23 mouse cellular contexts compared by ENCODE assay signal in the genomic region with DNA sequence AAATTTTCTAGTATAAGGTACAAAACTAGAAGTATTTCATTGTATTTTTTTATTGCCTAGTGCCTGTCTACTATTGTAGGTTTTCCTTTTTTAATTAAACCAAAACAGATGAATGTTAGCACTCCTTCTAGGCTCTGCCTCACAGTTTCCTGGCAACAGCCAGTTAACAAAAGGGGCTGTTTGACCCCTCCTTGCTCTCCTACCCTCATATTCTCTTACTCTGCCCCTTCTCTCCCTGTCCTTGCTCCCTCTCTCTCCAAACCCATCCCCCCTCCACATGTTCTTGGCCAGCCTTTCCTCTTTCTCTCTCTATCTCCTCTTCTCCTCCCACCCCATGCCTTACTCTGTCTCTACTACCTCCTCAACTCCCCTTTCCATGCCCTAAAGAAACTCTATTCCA. TPM values are rescaled to one million over a fixed set of nuclear protein-coding genes. Genes with fewer than 3 reads are reported as not detected.
DNase-seq lines count a peak whose midpoint lies in the region; ATAC-seq and TF ChIP-seq lines count a peak whose summit lies in the region.
"Had no signal": no experiment of that assay in that cellular context is flagged by ENCODE, and none has a peak within 500 bp of the region (broad histone marks: within the 10 kb centered on the region; RNA-seq: fewer than 3 reads in every experiment).

No protein-coding gene starts in this region.

- peaks cover 9% of the 10 kb centered on the region for H3K4me1 ChIP-seq in midbrain, embryonic 11.5 days (ENCODE audit: control insufficient read depth, insufficient read depth, low read length)
- no peaks in the 10 kb centered on the region for H3K4me1 ChIP-seq in midbrain, postnatal 0 days (ENCODE audit: insufficient read depth, low read length)
- peaks cover 13% of the 10 kb centered on the region for H3K4me1 ChIP-seq in embryonic facial prominence, embryonic 10.5 days
- H3K4me1 ChIP-seq in hindbrain, embryonic 13.5 days (replicated peaks): peaks cover 7% of the 10 kb centered on the region

- no peak overlapping the region for H3K4me3 ChIP-seq in midbrain, embryonic 11.5 days (ENCODE audit: low read depth, low read length)
- no peak overlapping the region for H3K4me3 ChIP-seq in midbrain, postnatal 0 days (ENCODE audit: low read depth, low read length)
- no peak overlapping the region for H3K4me3 ChIP-seq in embryonic facial prominence, embryonic 10.5 days
- H3K4me3 ChIP-seq in hindbrain, embryonic 13.5 days: no peak overlapping the region
- H3K4me3 ChIP-seq: gastrocnemius, adult 2 months; heart, embryonic 12.5 days; limb, embryonic 13.5 days; lung, embryonic 15.5 days; neural tube, embryonic 12.5 days had no signal

- H3K27me3 ChIP-seq in midbrain, embryonic 11.5 days (ENCODE audit: control insufficient read depth, insufficient read depth, low read length): no peaks in the 10 kb centered on the region
- no peaks in the 10 kb centered on the region for H3K27me3 ChIP-seq in midbrain, postnatal 0 days (ENCODE audit: insufficient read depth, low read length)
- H3K27me3 ChIP-seq in embryonic facial prominence, embryonic 10.5 days (replicated peaks; ENCODE audit: low read depth, poor library complexity, severe bottlenecking): no peaks in the 10 kb centered on the region
- H3K27me3 ChIP-seq in hindbrain, embryonic 13.5 days: no peaks in the 10 kb centered on the region
- H3K27me3 ChIP-seq: heart, embryonic 12.5 days; limb, embryonic 13.5 days; lung, embryonic 15.5 days; neural tube, embryonic 12.5 days had no signal

- DNase-seq in midbrain, embryonic 11.5 days (ENCODE audit: low spot score, missing footprints): no peak
- no peak for DNase-seq in midbrain, postnatal 0 days (ENCODE audit: low spot score)
- DNase-seq in embryo, embryonic 10.5 days (ENCODE audit: low spot score): peak; percentile 36
- no peak for DNase-seq in embryonic facial prominence, embryonic 10.5 days (ENCODE audit: low spot score)
- DNase-seq in cerebellum, adult 9-10 months: no peak
- no peak for DNase-seq in urinary bladder, postnatal 14 days (ENCODE audit: low spot score)
- no peak for DNase-seq in B cell, adult 2 months
- DNase-seq: adrenal gland, adult 2 months; cerebellum, adult 9-11 months; gastrocnemius, adult 2 months; heart, postnatal 14 days; kidney, adult 9 months; kidney, postnatal 25 days; layer of hippocampus, adult 9-11 months; lung, postnatal 4 days; spleen, adult 18-20 months; thymus, postnatal 36 days had no signal

- peak; percentile 73 for ATAC-seq in midbrain, embryonic 11.5 days (ENCODE audit: low FRiP score)
- no peak for ATAC-seq in midbrain, postnatal 0 days (ENCODE audit: low FRiP score)
- peak; percentile 32; the same call in 1 of the 2 replicates for ATAC-seq in hindbrain, embryonic 13.5 days (ENCODE audit: low FRiP score)

- H3K27ac ChIP-seq in midbrain, embryonic 11.5 days (ENCODE audit: low read depth, low read length): no peak overlapping the region; the same call in 1 of the 2 replicates
- H3K27ac ChIP-seq in midbrain, postnatal 0 days (ENCODE audit: low read depth, low read length): no peak overlapping the region
- peak overlapping the region; percentile 73 for H3K27ac ChIP-seq in embryonic facial prominence, embryonic 10.5 days (replicated peaks)
- H3K27ac ChIP-seq in hindbrain, embryonic 13.5 days: no peak overlapping the region
- H3K27ac ChIP-seq: gastrocnemius, adult 2 months; limb, embryonic 13.5 days; liver, embryonic 14.5 days; lung, embryonic 15.5 days; neural tube, embryonic 12.5 days had no signal

- no peaks in the 10 kb centered on the region for H3K9me3 ChIP-seq in midbrain, embryonic 11.5 days (ENCODE audit: control insufficient read depth, low read length)
- H3K9me3 ChIP-seq in midbrain, postnatal 0 days (ENCODE audit: low read length): no peaks in the 10 kb centered on the region
- H3K9me3 ChIP-seq in embryonic facial prominence, embryonic 10.5 days: no peaks in the 10 kb centered on the region
- no peaks in the 10 kb centered on the region for H3K9me3 ChIP-seq in hindbrain, embryonic 13.5 days
- H3K9me3 ChIP-seq: heart, embryonic 12.5 days; limb, embryonic 13.5 days; lung, embryonic 15.5 days; neural tube, embryonic 12.5 days had no signal

- no peaks in the 10 kb centered on the region for H3K36me3 ChIP-seq in midbrain, embryonic 11.5 days (ENCODE audit: control insufficient read depth, insufficient read depth, low read length)
- H3K36me3 ChIP-seq in midbrain, postnatal 0 days (ENCODE audit: insufficient read depth, low read length): no peaks in the 10 kb centered on the region
- H3K36me3 ChIP-seq in embryonic facial prominence, embryonic 10.5 days (replicated peaks): peaks cover 12% of the 10 kb centered on the region
- H3K36me3 ChIP-seq in hindbrain, embryonic 13.5 days: peaks cover 6% of the 10 kb centered on the region; the same call in 1 of the 2 replicates
- H3K36me3 ChIP-seq: lung, embryonic 15.5 days; neural tube, embryonic 12.5 days had no signal

- H3K9ac ChIP-seq in midbrain, embryonic 11.5 days (ENCODE audit: low read length): no peak overlapping the region
- no peak overlapping the region for H3K9ac ChIP-seq in midbrain, postnatal 0 days (replicated peaks; ENCODE audit: low read length, poor library complexity, severe bottlenecking)
- H3K9ac ChIP-seq in hindbrain, embryonic 13.5 days: no peak overlapping the region
- H3K9ac ChIP-seq: heart, embryonic 12.5 days; limb, embryonic 13.5 days; liver, embryonic 14.5 days; lung, embryonic 15.5 days; neural tube, embryonic 12.5 days had no signal

- no peak overlapping the region for H3K4me2 ChIP-seq in midbrain, embryonic 11.5 days
- H3K4me2 ChIP-seq in midbrain, postnatal 0 days (ENCODE audit: low read depth, low read length, poor library complexity, severe bottlenecking): no peak overlapping the region
- no peak overlapping the region for H3K4me2 ChIP-seq in hindbrain, embryonic 13.5 days
- H3K4me2 ChIP-seq: heart, embryonic 12.5 days; limb, embryonic 13.5 days; lung, embryonic 15.5 days; neural tube, embryonic 12.5 days had no signal

- no peak for TF ChIP-seq CTCF in midbrain, postnatal 0 days (IDR thresholded peaks at IDR 0.05)

RNA-seq across cellular contexts. Expression of gene Mpdz, which starts 53.4 kb away (rescaled TPM):
- 43.6 and 44.6 TPM in 2 replicates for polyA plus RNA-seq in midbrain, embryonic 11.5 days (2014; fragmentation: Nextera tagmentation; extraction: Ambion mirVana)
- total RNA-seq in midbrain, postnatal 0 days (2014; rRNA removed): 23.7 and 39.5 TPM in 2 replicates
- polyA plus RNA-seq in midbrain, postnatal 0 days (2015; fragmentation: Nextera tagmentation; extraction: Ambion mirVana): 5.9 and 8.4 TPM in 2 replicates
- 39.9 and 49.0 TPM in 2 replicates for polyA plus RNA-seq in embryonic facial prominence, embryonic 10.5 days (2016; fragmentation: Nextera tagmentation; extraction: Ambion mirVana)
- 14.8 and 16.5 TPM in 2 replicates for polyA plus RNA-seq in hindbrain, embryonic 13.5 days (2015; fragmentation: Nextera tagmentation; extraction: Ambion mirVana)
